Mouse (Mus musculus) kidney, adult 11 months (tissue): ENCODE data around the gene Lamc3.

ENCODE experiments used
- DNase-seq: peaks from one replicate; pipeline ENCODE4 v3.0.0; 2022

The Lamc3 gene

DNA sequence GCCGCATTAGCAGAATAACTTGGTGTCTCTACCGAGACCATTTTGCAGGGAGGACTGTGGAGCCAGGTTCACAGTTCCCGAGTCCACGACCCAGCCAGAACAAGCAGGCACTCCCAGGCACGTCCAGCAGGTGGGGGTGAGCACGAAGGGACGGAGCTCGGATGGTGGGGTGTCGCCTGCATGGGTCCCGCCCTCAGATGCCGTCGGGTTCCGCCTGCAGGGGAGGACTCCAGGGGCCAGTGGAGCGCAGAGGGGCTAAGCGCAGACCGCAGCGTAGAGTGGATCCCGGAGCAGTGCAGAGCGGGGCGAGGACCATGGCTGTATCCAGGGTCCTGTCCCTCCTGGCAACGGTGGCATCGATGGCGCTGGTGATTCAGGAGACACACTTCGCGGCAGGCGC lies at the start of gene Lamc3:
Gene Lamc3 (plus strand): TSS at position 262 of the 400 bp plus-strand sequence.
- DNase-seq, result peak; percentile 52

DNA sequence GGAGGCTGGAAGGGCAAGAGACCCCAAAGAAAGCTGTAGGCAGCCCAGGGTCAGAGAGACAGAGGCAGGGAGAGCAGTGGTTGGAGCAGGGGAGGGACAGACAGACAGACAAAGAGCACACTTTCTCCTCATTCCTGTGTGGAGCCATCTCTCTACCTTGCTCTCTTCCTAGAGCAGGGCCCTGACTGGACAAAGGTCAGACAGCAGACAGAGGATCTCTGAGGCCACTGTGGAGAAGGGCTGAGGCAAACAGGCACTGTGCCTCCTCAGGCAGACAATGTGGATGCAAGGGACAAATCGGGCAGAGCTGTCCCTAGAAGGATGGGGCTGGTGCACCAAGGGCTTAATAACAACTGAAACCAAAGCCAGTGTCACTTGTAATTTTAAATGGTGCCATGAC lies 48.2 kb upstream of the Lamc3 start:
- no peak for DNase-seq

DNA sequence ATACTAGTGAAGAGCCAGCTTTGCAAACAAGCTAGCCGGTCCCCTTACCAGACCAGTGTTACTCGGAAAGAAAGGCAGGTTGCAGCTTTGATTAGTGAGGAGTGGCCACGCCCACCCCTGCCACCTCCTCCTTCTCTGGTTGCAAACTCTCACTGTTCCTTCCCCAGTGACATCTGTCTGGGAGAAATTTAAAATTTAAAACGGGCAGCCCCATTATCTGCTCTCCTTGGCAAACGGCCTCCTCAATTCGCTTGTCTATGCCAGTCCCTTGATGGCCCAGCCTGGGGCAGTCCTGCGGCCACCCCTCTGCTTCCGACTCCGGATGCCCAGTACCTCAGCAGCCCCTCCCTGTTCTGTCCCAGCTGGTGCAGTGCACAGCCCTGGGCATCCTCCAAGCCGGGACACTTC lies 42.4 kb upstream of the Lamc3 start:
- DNase-seq, result no peak

DNA sequence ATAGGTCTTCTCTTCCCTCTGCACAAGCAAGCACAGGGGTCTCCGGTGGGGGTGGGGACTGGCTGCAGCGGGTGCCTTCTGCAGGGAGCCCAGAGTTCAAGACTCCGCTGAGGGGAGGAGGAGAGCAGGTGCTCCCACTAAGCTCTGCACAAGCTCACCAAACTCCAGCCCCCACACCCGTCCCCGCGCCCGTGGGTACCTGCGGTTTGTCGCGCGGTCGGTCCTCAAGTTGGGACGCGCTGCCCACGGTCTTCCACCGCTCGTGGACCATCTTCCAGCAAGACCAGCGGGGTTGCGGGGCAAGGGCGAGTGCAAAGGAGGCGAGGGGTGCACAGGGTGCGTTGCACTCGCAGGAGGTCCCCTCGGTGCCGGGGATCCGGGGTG lies 41.6 kb upstream of the Lamc3 start:
- DNase-seq, result no peak

DNA sequence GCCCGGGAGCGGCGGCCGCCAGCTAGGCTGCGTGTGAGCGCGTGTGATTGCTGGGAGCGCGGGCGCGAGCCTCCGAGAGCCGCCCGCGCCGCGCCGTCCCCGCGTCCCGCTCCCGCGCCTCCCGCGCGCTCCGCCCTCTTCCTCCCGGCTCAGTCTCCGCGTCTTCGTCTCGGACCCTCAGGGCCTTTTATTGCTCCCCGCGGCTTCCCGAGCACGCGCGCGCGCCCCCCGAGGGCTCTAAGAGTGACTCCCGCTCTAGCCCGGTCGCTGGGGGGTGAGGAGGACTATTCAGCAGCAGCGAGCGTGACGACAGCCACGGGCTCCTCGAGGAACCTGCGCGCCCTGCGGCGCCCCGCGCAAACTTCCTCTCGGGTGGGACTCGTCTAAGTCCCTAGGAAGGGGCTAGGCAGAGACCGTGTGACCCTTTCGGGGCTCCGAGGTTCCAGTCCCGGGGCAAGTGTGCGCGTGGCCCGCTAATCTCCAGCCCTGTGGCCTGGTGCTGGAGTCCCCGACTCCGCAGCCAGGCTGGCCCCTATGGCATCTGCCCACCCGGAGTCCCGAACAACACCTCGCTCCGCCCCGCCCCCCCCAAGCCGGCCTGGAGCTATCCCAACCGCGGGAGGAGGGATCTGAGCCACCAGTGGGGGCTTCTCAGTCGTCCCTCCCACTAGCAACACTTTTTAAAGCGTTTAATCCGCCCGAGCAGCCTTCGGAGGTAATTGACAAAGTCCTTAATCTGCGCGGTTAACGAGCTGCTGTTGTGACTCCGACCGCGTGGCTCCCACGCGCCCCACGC lies 41.0 kb upstream of the Lamc3 start, which contains the start of gene Fibcd1:
Gene Fibcd1 (minus strand): TSS at position 110 of the 796 bp plus-strand sequence.
- no peak for DNase-seq

DNA sequence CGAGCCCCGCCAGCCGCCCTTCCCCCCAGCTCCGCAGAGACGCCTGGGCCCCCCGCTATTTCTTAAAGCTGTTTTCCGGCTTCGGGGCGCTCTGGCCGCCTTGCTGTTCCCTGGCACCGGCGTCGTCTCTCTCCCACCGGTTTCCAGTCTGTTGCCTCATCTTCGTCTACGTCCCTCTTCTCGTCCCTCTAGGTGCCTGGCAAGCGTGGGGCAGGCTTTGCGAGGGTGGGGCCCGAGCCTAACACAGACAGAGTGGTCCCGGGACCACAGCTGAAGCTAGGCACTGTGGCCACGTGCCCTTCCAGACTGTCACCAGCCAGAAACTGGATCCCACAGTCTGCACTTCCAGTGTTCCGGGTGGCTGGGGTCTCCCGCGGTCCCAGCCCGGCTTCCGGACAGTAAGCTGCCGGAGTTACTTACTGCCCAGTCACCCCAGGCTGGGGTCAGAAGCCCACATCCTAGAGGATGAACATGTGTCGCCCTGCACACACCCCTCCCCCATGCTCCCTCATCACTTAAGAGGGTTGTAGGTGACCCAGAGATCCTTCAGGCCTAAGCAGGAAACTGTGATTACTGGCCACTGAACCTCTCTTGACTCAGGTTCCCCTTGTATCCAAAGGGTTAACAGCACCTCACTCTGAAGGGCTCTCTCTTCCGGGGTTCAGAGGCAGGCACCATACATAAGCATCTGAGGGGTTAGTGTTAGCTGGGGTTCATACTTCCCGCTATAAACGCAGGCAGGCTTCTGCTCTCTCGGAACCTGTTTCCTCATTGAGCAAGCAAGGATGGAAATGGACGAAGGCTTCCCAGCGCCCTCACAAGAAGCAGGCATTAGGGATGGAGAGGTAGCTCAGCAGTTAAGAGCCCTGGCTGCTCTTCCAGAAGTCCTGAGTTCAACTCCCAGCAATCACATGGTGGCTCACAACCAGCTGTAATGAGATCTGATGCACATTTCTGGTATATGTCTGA lies 40.1 kb upstream of the Lamc3 start:
- no peak for DNase-seq

DNA sequence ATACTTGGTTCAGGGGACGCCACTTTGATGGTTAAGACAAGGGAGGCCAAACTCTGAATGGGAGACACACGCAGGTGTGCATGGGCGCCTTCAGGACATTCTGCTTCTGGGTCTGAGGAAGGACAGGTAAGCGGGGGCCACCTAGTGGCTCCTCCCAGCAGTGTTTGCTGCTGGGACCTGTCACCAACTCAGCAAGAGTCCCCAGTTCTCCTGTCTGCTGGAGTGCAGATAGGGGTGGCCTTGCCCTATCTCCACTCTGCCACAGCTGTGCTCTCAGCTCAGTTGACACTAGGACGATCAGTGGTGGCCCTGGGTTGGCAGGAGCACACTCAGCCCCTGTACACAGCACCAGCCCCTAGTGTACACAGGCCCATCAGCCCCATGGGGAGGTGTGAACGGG lies 39.2 kb upstream of the Lamc3 start:
- DNase-seq, result peak; percentile 27

DNA sequence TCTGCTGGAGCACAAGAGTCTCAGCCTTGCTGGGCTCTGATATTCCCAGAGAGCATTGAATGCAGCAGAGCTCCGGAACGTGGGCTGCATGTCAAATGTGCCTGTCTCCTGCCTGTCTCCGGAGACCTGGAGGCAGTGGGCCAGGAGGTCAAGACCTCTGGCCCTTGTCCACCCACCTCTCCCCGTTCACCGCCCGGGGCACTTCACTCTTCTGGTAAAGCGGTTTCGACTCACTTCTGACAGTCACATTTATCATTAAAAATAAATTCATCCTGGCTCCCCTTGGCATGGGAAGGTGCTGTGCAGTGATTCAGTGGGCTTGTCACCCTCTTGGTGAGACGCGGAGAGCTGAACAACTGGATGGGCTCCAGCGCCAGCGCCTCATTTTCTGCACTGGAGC lies 37.0 kb upstream of the Lamc3 start:
- no peak for DNase-seq

DNA sequence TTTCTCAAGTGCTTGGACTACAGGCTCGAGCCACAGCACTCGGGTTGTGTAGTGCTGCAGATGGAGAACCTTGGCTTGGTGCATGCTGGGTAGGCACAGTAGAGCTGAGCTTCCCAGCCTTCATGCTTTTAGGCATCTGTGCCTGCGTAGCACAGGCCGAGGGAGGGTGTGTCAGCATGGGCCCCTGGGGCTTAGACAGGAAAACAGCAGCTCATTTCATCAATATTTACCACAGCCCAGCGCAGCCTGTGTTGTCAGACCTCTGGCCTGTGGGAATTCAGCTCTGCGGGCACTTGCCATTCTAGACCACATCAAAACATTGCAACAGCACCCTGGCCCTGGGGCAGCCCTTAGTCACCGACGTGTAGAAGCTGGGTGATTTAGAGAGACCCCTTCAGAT lies 31.1 kb upstream of the Lamc3 start:
- DNase-seq, result no peak

DNA sequence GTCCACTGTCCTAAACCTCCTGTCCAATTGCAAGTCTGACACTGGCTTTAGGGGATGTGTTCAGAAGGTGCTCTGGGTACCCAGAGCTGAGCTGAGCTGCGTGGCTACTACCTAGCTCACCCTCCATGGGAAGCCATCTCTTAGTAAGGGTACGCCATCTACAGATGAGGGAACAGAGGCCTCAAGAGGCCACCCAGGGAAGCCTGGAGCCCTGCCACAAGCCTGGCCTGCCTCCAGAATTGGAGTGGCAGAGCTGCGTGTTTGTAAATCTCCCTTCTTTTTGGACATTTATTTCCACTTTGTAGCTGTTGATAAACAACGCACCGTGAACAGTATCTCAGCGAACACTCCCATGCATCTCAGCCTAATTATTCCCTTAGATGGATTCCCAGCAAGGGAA lies 29.9 kb upstream of the Lamc3 start:
- no peak for DNase-seq

DNA sequence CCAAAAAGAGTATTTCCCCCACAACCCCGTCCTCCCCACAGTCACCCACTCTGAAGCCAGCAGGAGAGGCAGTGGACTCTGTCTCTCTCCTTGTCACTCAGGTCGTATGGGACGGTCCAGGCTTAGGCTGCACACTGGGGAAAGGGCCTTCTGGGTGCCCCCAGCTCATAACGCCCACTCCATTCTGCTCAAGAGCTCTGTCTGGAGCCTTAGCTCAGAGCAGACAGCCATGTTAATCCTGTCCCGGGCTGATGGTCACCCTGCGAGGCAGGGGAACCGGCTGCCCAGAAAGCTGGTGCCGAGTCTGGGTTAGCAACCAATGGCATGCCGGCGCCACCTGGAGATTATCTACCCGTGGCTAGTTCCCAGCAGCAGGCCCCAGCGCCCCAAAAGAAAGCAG lies 28.6 kb upstream of the Lamc3 start:
- DNase-seq, result no peak

DNA sequence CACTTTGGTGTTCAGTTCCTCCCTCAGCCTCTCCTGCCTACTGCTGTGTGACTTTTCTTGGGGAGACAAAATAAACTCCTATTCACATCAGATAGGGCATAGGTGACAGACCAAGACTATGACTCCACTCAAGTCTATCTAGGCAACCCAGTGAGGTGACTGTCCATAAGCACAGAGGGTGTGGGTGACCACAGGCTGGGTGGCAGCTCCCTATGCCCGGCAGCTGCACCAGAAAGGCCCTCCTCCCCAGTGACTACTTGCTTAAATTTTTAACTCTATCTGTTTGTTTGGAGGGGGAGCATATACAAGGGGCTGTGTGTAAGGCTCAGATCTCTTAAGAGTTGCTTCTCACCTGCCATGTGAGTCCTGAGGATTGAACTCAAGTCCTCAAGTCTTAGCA lies 24.2 kb upstream of the Lamc3 start:
- no peak for DNase-seq

DNA sequence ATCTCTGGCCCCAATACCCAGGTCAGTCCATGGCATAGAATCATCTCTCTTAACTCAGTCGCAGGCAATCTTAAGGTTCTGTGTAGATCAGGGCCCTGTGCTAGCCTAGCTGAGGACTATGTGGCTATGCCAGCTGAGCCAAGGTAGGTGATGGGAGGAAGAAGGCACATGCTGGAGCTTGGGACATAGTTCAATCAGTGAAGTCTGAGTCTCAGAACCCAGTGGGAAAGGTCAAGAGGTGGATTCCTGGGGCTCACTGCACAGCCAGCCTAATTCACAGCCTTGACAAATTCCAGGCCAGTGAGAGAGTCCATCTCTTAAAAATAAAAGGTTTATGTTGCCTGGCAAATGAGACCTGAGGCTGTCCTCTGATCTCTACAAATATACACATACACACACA lies 23.3 kb upstream of the Lamc3 start:
- peak; percentile 29 for DNase-seq

DNA sequence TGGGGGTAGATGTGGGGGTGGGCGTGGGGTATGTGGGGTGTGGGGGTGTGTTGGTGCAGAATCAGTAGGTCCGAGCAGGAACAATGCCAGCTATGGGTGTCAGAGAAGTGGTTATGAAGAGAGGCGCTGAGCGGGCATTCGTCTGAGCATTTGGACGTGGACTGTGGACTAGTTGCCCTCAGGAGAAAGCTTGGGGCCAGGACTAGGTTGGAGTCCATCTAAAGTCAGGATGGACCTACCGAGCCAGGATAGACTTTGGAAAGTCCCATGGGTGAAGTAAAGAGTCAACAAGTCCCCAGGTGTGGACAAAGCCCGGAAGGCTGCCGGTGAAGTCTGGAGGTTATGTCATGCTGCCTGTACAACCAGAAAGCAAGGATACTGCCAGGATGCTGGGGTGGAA lies 22.2 kb upstream of the Lamc3 start:
- DNase-seq, result peak; percentile 53

DNA sequence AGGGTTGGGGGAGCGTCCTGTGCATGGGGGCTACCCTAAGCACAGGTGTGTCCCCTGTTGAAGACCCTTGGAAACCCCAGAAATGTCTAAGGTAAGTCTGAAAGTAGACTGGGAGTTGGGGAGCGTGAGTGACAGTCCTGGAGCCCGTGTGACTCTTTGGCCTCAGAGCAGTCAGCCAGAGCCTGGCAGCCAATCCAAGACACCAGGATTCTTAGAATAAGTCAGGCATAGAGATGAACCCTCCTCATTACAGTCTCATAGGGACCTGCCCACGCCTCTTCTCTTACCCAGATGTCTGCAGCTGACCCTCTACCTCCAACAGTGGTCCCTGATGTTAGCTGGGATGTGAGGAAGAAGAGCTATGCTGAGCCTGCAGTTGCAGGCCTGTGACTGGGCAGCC lies 21.8 kb upstream of the Lamc3 start:
- DNase-seq, result peak; percentile 38

DNA sequence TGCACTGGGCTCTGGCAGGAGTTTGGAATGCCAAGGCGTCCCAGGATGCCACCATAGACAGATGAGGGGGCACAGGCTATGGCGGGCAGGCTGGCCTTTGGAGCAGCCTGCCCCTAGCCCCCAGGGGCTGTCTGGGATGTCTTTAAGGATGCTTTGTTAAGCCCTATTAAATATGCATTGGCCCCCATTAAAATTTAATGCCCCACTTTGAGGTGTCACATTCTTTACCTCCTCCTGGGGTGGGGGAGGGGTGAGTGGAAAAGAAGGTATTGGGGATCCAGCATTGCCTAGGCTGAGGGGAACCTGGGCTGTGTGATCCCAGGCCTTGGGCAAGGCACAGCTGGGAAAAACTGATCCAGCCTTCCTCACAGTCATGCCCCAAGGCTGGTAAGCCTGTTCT lies 21.3 kb upstream of the Lamc3 start:
- no peak for DNase-seq

DNA sequence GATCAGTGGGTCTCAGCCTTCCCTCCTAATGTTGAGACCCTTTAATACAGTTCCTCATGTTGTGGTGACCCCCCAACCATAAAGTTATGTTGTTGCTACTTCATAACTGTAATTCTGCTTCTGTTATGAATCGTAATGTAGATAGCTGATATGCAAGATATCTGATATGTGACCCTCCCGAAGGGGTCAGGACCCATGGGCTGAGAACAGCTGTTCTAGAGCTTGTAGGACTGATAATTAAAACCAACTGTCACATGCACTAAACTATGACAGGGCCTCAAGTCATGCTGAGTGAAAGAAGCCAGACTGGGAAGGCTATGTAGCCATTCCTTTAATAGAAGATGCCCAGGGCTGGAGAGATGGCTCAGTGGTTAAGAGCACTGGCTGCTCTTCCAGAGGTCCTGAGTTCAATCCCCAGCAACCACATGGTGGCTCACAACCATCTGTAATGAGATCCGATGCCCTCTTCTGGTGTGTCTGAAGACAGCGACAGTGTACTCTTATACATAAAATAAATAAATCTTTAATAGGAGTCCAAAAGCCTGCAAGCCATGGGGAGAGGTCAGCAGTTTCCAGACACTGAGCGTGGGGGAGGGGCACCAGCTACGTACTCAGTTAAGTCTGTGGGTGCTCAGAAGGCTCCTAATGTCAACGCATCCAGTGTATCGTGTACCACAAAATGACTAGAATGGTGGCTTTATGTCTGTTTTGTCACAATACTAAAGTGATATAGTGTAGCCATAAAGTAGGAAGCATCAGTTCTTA lies 19.1 kb upstream of the Lamc3 start:
- DNase-seq, result peak; percentile 60

DNA sequence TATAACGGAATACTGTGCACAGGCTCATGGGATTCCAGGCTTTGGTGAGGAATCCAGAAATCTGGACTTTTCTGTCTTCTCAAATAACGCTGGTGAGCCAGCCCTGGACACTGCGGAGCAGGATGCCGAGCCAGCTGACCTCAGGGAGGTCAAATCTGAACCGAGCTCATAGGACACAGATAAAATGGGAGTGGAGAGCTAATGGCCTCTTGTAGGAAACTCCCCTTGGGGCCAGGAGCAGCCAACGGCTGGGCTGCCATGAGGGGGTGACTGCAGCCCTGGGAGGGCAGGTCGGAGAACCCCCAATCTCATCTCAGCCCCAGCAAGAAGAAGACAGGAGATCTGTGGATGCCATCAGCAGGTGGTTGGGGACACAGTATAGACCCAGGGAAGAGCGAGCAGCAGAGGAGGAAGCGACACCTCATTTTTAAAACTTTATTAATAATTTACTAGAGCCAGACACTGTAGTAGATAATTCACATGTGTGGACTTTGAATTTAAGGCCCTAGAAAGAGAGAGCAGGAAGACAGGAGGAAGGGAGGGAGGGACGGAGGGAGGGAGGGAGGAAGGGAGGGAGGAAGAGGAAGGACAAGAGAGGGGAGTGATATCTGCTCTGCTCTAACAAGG lies 18.4 kb upstream of the Lamc3 start:
- DNase-seq, result peak; percentile 86

DNA sequence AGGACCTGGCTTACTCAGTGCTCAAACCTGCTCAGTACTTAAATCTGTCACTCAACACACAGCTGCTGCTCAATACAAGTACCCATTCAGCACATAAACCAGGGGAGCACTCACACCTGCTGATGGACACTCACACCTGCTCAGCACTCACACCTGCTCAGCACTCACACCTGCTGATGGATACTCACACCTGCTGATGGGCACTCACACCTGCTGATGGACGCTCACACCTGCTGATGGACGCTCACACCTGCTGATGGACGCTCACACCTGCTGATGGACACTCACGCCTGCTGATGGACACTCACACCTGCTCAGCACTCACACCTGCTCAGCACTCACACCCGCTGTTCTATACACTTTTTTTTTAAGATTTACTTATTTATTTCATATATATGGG lies 17.4 kb upstream of the Lamc3 start:
- DNase-seq, result no peak

DNA sequence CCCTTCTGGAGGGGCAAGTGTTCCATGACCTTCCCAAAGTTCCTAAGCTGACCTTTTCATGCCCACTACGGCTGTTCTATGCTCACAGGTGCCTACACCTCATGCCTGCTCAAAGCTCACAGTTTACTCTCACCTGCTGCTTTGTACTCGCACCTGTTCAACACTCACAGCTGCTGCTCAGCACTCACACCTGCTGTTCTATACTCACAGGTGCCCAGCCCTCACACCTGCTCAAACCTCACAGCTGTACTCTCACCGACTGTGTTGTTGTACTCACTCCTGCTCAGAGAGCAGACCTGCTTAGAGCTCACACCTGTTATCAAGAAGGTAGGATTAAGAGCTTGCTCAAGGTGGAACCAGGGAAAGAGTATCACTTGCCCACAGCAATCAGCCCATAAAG lies 16.4 kb upstream of the Lamc3 start:
- no peak for DNase-seq

DNA sequence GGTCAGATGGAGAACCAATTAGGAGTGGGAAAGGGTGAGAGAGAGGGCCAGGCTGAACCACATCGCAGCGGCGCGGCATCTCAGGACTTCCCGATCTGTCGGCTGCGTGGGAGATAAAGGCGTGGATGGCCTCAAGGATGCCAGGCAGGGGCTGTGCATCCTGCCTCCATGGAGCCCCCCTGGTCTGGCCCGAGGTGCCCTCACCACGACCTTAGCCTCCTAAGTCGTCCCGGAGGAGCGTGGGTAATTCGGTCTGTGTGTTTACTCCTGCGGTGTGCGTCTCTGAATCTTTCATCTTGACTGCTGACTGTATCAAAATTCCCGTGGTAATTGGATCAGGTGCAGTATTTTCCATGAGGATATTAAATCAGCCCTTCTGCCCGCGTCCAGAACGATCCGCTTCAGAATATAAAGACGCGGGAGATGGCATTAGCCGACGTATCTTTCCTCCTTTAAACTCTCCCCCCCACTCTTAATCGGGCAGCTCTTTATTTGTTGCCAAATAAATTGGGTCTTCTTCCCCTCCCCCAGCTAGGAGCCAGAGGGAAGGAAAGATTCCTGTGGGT lies 12.7 kb upstream of the Lamc3 start:
- DNase-seq, result no peak

DNA sequence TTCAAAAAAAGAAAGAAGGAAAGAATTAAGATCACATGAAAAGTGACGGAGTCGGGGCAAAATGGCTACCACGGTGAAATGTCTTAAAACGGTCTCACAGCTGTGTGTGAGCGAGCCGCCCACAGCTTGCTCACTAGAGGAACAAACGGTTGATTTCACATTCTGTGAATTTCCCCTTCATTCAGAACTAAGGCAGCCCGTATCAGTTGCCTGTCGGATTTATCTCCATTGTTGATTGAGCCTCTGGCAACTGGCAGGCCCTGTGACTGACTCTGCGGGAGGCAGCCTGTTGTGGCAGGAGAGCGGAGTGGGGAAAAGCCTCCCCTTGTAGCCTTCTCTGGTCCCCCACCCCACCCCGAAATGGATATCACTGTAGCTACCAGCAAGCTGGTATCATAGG lies 10.6 kb upstream of the Lamc3 start:
- no peak for DNase-seq
